Mouse (Mus musculus) gastrocnemius, postnatal 14 days (tissue): Measurements from ENCODE around the gene Bpifb5. TPM values are rescaled to one million over a fixed set of nuclear protein-coding genes. Genes with fewer than 3 reads are reported as not detected.
"Not testable (repeated sequence)": the region's sequence is repeated elsewhere in the genome, so short reads cannot be mapped to it uniquely, and the experiment has no call there.

ENCODE experiments used
- DNase-seq: peaks from one replicate; pipeline ENCODE4 v3.0.0; 2021; ENCODE audit warnings: mixed read lengths
- intact Hi-C: fragments of 180-260 bp; cut with DNase I; formaldehyde crosslinking; loops from one replicate; pipeline ENCODE4 v1.15.1; 2025; ENCODE audit warnings: low total_unique reads
- total RNA-seq, 2 experiments: library from RNA; stranded (reverse); gene quantifications; 2 replicates each; pipeline ENCODE4 v1.2.3; 2021

Bpifb5 gene
- total RNA-seq, 2 experiments from 2014 or later: not detected

GRCm38 (mm10) chr2:154226991-154227390 lies 3.4 kb downstream of the Bpifb5 start:
- DNase-seq: no peak
- intact Hi-C loops: no loop called here

DNA sequence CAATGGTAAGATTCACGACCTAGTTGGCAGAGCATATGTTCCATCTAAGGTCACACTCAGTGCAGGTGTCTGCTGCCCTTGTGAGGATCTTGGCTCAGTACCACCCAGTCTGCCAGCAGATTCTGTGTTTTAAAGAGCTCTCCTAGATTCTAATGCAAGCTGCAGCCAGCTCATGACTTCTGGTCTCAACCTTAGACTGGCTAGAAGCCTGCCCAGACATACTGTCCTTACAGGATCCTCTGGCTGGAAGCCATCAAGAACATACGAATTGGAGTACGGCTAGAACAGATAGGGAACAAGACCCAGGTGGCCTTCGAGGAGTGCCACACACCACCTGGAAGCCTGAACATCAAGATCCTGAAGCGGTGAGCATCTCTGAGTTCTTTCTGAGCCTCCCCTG lies 4.3 kb downstream of the Bpifb5 start:
- intact Hi-C loops: no loop called here
- no peak for DNase-seq

DNA sequence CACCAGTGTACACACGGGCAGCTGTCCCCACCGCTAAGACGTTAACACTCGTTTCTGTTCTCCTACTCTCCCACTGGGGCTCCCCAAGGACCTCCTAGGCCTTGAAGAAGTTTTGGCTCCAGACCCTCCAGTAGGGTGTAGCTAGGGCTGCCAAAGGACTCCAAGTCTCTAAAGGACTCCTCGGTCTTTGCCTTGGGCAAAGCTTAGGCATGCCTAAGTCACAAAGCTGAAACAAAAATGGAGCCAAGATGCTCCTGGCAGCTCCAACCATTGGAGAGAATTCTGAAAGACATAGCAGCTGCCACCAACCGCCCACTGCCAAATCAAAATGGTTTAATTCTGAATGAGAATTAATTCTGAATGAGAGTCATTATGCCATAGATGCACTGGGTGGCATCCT lies 9.9 kb downstream of the Bpifb5 start:
- intact Hi-C loops: no loop called here
- no peak for DNase-seq

DNA sequence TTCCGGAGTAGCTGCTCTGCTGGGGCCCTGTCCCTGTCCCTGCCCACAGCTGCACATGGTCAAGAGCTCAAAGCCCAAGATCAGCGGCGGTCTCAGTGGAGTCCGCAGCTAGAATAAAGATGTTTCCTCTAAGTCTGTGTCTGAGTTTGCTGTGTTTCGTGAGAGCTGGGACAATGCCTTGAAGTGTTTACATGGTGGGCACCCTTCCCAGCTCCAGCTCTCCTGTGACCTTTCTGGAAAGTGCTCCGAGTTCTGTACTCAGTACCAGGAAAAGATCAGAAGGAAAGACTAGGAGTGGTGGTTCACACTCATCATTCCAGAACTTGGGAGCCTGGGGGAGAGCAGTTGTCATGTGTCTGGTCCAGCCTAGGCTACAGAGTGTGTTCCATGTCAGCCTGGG lies 17.2 kb downstream of the Bpifb5 start:
- intact Hi-C loops: no loop called here
- no peak for DNase-seq

DNA sequence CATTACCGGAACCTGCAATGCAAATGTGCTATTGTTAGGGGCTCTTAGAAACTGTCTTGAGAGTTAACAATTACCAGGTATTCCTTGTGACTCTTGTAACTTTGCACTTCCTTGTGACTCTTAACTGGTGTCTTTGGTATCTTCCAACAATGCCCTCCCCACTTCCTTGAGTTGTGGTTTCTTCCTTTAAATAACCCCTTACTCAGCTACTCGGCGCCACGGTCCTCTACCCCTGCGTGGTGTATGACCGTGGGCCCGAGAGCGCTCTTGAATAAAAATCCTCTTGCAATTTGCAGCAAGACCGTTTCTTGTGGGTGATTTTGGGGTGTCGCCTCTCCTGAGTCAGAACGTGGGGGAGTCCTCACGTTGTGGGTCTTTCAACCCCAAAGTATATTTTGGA lies 19.2 kb downstream of the Bpifb5 start:
- intact Hi-C loops, DNase-seq: not testable (repeated sequence)

DNA sequence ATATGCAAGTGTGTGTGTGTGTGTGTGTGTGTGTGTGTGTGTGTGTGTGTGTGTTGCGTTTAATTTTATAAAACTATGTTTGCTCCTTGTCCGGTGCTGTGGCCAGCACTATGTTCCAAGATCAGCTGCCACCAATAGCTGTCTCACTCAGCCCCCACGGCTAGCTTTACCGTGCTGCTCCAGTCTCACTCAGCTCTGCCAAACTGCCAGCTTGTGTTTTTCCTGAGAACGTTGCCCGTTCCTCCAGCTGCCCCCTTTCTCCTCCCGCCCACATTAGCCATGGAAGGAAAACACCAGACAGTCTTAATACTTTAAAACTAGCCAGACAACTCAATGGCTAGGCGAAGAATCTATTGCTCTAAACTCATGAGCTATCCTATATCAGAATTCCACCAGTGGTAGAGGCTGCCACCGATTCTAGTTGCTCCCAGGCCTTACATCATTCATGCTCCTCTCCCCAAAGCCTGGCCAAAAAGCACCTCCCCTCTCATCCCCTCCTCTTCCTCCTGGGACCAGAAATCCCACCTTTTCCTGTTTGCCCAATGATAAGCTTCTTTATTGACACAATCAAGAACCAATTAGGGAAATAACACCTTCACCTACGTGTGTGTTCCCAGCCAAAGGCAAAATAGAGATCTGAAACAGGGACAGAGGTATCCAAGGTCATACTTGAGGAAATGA lies 20.0 kb downstream of the Bpifb5 start:
- intact Hi-C loops: no loop called here
- no peak for DNase-seq

DNA sequence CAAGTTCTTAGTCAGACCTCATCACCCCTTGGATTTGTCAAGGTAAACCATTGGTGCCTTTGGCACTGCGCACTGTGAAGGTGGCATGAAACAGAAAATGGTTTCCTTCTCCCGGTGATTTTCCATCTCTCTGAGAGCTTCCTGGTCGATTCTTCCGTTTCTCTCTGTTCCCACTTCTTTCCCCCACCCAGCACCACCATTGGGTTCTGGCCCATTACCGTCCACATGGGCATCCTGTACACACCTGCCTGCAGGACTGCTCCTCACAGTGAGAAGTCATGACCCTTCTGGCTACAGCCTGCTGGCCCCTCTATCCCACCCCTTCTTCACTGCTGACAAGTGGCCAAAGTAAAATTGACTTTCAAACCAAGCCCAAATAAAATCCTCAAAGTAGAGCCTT lies 21.8 kb downstream of the Bpifb5 start:
- no peak for DNase-seq
- intact Hi-C loops: no loop called here

- DNase-seq: not testable (repeated sequence)
Measured at GRCm38 (mm10) chr2:154255254-154255653, 31.7 kb downstream of the Bpifb5 start.

DNA sequence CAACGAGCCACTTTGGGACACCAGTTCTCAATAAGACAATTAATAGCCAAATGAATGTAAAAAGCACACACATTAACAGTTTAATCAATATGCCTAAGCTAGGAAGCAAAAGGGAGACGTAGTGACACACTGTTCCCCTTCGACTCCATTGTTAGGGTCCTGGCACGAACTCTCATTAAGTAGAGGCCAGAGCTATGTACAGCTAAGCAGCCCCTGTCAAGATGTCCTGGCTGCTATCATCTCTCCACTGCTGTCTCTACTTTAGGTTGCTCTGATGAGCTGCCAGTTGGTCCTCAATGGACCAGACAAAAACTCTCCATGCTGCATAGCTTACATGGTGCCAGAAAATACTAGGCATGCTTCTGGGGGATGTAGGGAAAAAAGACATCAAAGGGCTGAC lies 32.2 kb downstream of the Bpifb5 start:
- intact Hi-C loops: no loop called here
- DNase-seq: no peak

More at GRCm38 (mm10) chr2:154255254-154255653, 31.7 kb downstream of the Bpifb5 start:
- intact Hi-C loops: not testable (repeated sequence)

DNA sequence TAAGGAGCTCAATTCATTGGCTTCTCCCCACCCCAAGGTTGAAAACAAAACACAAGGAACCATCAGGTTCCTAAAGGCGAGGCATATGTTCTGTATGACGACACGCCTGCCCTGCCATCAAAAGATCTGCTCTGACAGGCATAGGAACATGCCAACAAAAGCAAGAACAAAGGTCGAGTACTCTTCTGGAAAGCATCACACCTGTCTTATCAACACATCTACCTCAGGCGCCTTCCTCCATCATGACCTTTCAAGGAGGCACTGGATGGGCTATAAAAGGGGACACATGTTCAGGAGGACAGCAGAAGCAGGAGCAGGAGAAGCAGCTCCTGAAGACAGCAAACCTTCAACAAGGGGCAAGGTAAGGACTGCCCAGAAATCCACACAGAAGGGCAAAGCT lies 34.0 kb downstream of the Bpifb5 start, which contains the start of gene Bpifb9a:
Gene Bpifb9a, plus strand, starts transcription at position 301 of the 400 bp plus-strand sequence.
- intact Hi-C loops, DNase-seq: not testable (repeated sequence)

- intact Hi-C loops: not testable (repeated sequence)
Measured at GRCm38 (mm10) chr2:154264397-154264796, 40.9 kb downstream of the Bpifb5 start.

More at GRCm38 (mm10) chr2:154264397-154264796, 40.9 kb downstream of the Bpifb5 start:
- DNase-seq: not testable (repeated sequence)

Other genes with a start within 250 kb of the Bpifb5 start
- gene Bpifa6, start 248.8 kb upstream of the Bpifb5 start, total RNA-seq: not detected
- not detected for gene Bpifa2, start 215.5 kb upstream of the Bpifb5 start, total RNA-seq
- gene Bpifa3, start 93.4 kb upstream of the Bpifb5 start, total RNA-seq: not detected
- gene Bpifa1, start 80.9 kb upstream of the Bpifb5 start, total RNA-seq: not detected
- gene Bpifa5, start 61.1 kb upstream of the Bpifb5 start, total RNA-seq: not detected
- gene Bpifb1, start 32.9 kb upstream of the Bpifb5 start, total RNA-seq: not detected
- gene Bpifb9a, start 34.1 kb downstream of the Bpifb5 start, total RNA-seq: not detected
- gene Bpifb9b, start 83.5 kb downstream of the Bpifb5 start, total RNA-seq: not detected
- gene Cdk5rap1, start 149.3 kb downstream of the Bpifb5 start, total RNA-seq: 10 to 100 TPM in 1 of 2 experiments, 1 to 10 TPM in 1; 8.9 to 12.1 TPM
- 100 to 1,000 TPM; 146 to 210 TPM for gene Snta1, start 184.4 kb downstream of the Bpifb5 start, total RNA-seq
- gene Cbfa2t2, start 212.7 kb downstream of the Bpifb5 start, total RNA-seq: 10 to 100 TPM; 12.2 to 15.7 TPM